ENCODE assay signal across 9 mouse cellular contexts in the genomic region with DNA sequence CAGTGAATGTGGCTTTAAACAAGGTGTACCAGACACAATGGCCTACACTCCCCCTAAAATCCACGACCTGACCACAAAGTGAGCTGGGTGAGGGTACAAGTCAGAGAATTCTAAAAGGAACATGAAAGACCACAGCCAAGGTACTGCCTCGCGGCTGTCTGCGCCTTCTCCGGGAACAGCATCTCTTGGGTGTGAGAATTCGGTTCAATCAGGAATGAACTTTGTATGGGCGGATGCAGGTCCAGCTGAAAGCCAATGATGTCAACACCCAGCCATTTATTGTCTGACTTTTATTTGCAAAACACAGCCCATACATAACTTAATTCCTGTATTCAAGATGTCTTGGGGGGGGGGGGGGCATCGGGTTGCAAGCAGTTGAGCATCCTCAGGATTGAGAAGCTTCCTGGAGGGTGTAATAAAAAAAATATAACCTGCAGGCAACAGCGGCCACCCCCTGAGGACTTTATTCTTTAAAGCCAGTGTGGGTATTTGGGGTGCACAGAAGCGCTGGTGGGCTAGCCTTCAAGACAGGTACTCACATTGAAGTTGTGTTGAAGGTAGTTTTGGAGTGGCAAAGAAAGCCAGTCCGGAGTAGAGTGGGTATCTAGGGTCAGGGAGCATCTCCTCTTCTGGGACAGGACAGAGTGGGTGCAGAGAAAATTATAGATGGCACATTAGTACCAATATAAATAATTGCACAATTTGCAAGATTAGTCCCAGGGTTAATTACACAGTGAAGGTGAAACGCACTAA. TPM values are rescaled to one million over a fixed set of nuclear protein-coding genes. Genes with fewer than 3 reads are reported as not detected.
A peak's percentile ranks its signal among the peaks of the same experiment; 100 is the strongest.
DNase-seq lines count a peak whose midpoint lies in the region; ATAC-seq and TF ChIP-seq lines count a peak whose summit lies in the region.
"Had no signal": no experiment of that assay in that cellular context is flagged by ENCODE, and none has a peak within 500 bp of the region (broad histone marks: within the 10 kb centered on the region; RNA-seq: fewer than 3 reads in every experiment).

No protein-coding gene starts in this region.

- DNase-seq in lung, adult 2 months = no peak
- DNase-seq in gastrocnemius, postnatal 36 days = no peak
- DNase-seq in testis, postnatal 14 days (ENCODE audit: low spot score) = no peak
- DNase-seq in gastrocnemius, postnatal 10 days = no peak

- 72% methylated on average over 12 of the region's 12 CpGs for WGBS in lung, embryonic 15.5 days
- WGBS in lung, adult 2 months = 77% methylated on average over 12 of the region's 12 CpGs
- WGBS in forebrain, embryonic 12.5 days = 69% methylated on average over 12 of the region's 12 CpGs
- WGBS in limb, embryonic 12.5 days = 71% methylated on average over 12 of the region's 12 CpGs
- 70% methylated on average over 12 of the region's 12 CpGs for whole genome bisulfite sequencing in olfactory bulb, adult 2 months

- intact Hi-C loops in gastrocnemius, postnatal 36 days (cut with DNase I) = no loop called here

- H3K4me2 ChIP-seq in lung, embryonic 15.5 days = peak overlapping the region; percentile 78
- H3K4me2 ChIP-seq in forebrain, embryonic 12.5 days = peak overlapping the region; percentile 98
- peak overlapping the region; percentile 87 for H3K4me2 ChIP-seq in limb, embryonic 12.5 days

- peak overlapping the region; percentile 59 for H3K27ac ChIP-seq in lung, embryonic 15.5 days
- H3K27ac ChIP-seq in forebrain, embryonic 12.5 days = peak overlapping the region; percentile 94
- peak overlapping the region; percentile 69; the same call in 1 of the 2 replicates for H3K27ac ChIP-seq in limb, embryonic 12.5 days
- peak overlapping the region; percentile 97; the same call in 1 of the 2 replicates for H3K27ac ChIP-seq in olfactory bulb, adult 2 months (ENCODE audit: insufficient read depth, low read depth, low read length)

- H3K36me3 ChIP-seq in lung, embryonic 15.5 days = peaks cover 8% of the 10 kb centered on the region; the same call in 1 of the 2 replicates
- H3K36me3 ChIP-seq in forebrain, embryonic 12.5 days (replicated peaks) = peaks cover 10% of the 10 kb centered on the region
- H3K36me3 ChIP-seq in limb, embryonic 12.5 days = peaks cover 15% of the 10 kb centered on the region

- no peaks in the 10 kb centered on the region for H3K9me3 ChIP-seq in lung, embryonic 15.5 days
- H3K9me3 ChIP-seq in forebrain, embryonic 12.5 days = no peaks in the 10 kb centered on the region
- H3K9me3 ChIP-seq in limb, embryonic 12.5 days = no peaks in the 10 kb centered on the region

- H3K27me3 ChIP-seq in lung, embryonic 15.5 days = no peaks in the 10 kb centered on the region
- no peaks in the 10 kb centered on the region for H3K27me3 ChIP-seq in forebrain, embryonic 12.5 days
- no peaks in the 10 kb centered on the region for H3K27me3 ChIP-seq in limb, embryonic 12.5 days

- ATAC-seq in lung, embryonic 15.5 days (ENCODE audit: borderline replicate concordance, extremely low read depth, low FRiP score, low TSS enrichment) = no peak
- ATAC-seq in forebrain, embryonic 12.5 days (ENCODE audit: low FRiP score) = peak; percentile 3
- ATAC-seq in limb, embryonic 12.5 days (ENCODE audit: insufficient number of reproducible peaks, insufficient read depth, low FRiP score, low TSS enrichment, low read depth) = no peak

- no peak for TF ChIP-seq POLR2A in lung, adult 2 months (IDR thresholded peaks at IDR 0.05; ENCODE audit: borderline replicate concordance, extremely low read depth, low read depth, low read length)
- no peak for TF ChIP-seq POLR2A in olfactory bulb, adult 2 months (IDR thresholded peaks at IDR 0.05; ENCODE audit: insufficient read depth, low read depth, low read length)

- H3K4me3 ChIP-seq in lung, embryonic 15.5 days = peak overlapping the region; percentile 81; the same call in 1 of the 2 replicates
- no peak overlapping the region for H3K4me3 ChIP-seq in lung, adult 2 months (replicated peaks; ENCODE audit: extremely low read depth, low read depth, low read length)
- peak overlapping the region; percentile 86 for H3K4me3 ChIP-seq in forebrain, embryonic 12.5 days (replicated peaks)
- H3K4me3 ChIP-seq in limb, embryonic 12.5 days (replicated peaks) = no peak overlapping the region
- H3K4me3 ChIP-seq in olfactory bulb, adult 2 months (ENCODE audit: insufficient read depth, low read depth, low read length) = no peak overlapping the region

- H3K4me1 ChIP-seq in lung, embryonic 15.5 days = peaks cover 18% of the 10 kb centered on the region
- peaks cover 5% of the 10 kb centered on the region; the same call in 1 of the 2 replicates for H3K4me1 ChIP-seq in lung, adult 2 months (ENCODE audit: control insufficient read depth, insufficient read depth, low read length)
- peaks cover 35% of the 10 kb centered on the region for H3K4me1 ChIP-seq in forebrain, embryonic 12.5 days
- peaks cover 34% of the 10 kb centered on the region for H3K4me1 ChIP-seq in limb, embryonic 12.5 days (replicated peaks)
- H3K4me1 ChIP-seq in olfactory bulb, adult 2 months (ENCODE audit: control insufficient read depth, insufficient read depth, low read length) = peaks cover 17% of the 10 kb centered on the region

- TF ChIP-seq CTCF in lung, adult 2 months (IDR thresholded peaks at IDR 0.05; ENCODE audit: insufficient read depth, low read length) = no peak
- TF ChIP-seq CTCF in olfactory bulb, adult 2 months (IDR thresholded peaks at IDR 0.05; ENCODE audit: insufficient read depth, low read depth, low read length) = no peak

- H3K9ac ChIP-seq in lung, embryonic 15.5 days = peak overlapping the region; percentile 82; the same call in 1 of the 2 replicates
- H3K9ac ChIP-seq in forebrain, embryonic 12.5 days = peak overlapping the region; percentile 98
- no peak overlapping the region for H3K9ac ChIP-seq in limb, embryonic 12.5 days (replicated peaks)

RNA-seq across cellular contexts. Expression of gene C2, which starts 4.8 kb away (rescaled TPM):
- 2.6 and 2.9 TPM in 2 replicates for polyA plus RNA-seq in lung, embryonic 15.5 days (2015; fragmentation: Nextera tagmentation; extraction: Ambion mirVana)
- 25.8 and 27.7 TPM in 2 replicates for polyA plus RNA-seq in lung, adult 2 months (2012; rRNA removed)
- polyA plus RNA-seq in forebrain, embryonic 12.5 days (2016; fragmentation: Nextera tagmentation; extraction: Ambion mirVana) = 1.3 and 1.6 TPM in 2 replicates
- polyA plus RNA-seq in limb, embryonic 12.5 days (2016; fragmentation: Nextera tagmentation; extraction: Ambion mirVana) = 0.84 and 1.1 TPM in 2 replicates
- not detected in 2 replicates for polyA plus RNA-seq in olfactory bulb, adult 2 months (2012; ENCODE audit: insufficient read depth, insufficient read length, low replicate concordance, missing spikeins)
- total RNA-seq in gastrocnemius, postnatal 36 days (2021) = 1 to 10 TPM; 1.4 to 1.5 TPM
- total RNA-seq in gastrocnemius, postnatal 10 days (2021) = 1 to 10 TPM; 4.3 to 5.6 TPM

RNA-seq across cellular contexts. Expression of gene Ehmt2, which starts 5.0 kb away (rescaled TPM):
- polyA plus RNA-seq in lung, embryonic 15.5 days (2015; fragmentation: Nextera tagmentation; extraction: Ambion mirVana) = 64.9 and 69.9 TPM in 2 replicates
- 192 and 199 TPM in 2 replicates for polyA plus RNA-seq in lung, adult 2 months (2012; rRNA removed)
- polyA plus RNA-seq in forebrain, embryonic 12.5 days (2016; fragmentation: Nextera tagmentation; extraction: Ambion mirVana) = 111 and 114 TPM in 2 replicates
- 114 TPM in 2 replicates for polyA plus RNA-seq in limb, embryonic 12.5 days (2016; fragmentation: Nextera tagmentation; extraction: Ambion mirVana)
- polyA plus RNA-seq in olfactory bulb, adult 2 months (2012; ENCODE audit: insufficient read depth, insufficient read length, low replicate concordance, missing spikeins) = 130 TPM in 1 of 2 replicates, not detected in the other
- 10 to 100 TPM; 24.7 to 28.2 TPM for total RNA-seq in gastrocnemius, postnatal 36 days (2021)
- 10 to 100 TPM; 40.9 to 53.7 TPM for total RNA-seq in gastrocnemius, postnatal 10 days (2021)

RNA-seq across cellular contexts. Expression of gene Gm20547, which starts 11.4 kb away (rescaled TPM):
- polyA plus RNA-seq in lung, embryonic 15.5 days (2015; fragmentation: Nextera tagmentation; extraction: Ambion mirVana) = not detected in 2 replicates
- polyA plus RNA-seq in lung, adult 2 months (2012; rRNA removed) = not detected in 2 replicates
- polyA plus RNA-seq in forebrain, embryonic 12.5 days (2016; fragmentation: Nextera tagmentation; extraction: Ambion mirVana) = not detected in 2 replicates
- 0.18 TPM in 1 of 2 replicates, not detected in the other for polyA plus RNA-seq in limb, embryonic 12.5 days (2016; fragmentation: Nextera tagmentation; extraction: Ambion mirVana)
- polyA plus RNA-seq in olfactory bulb, adult 2 months (2012; ENCODE audit: insufficient read depth, insufficient read length, low replicate concordance, missing spikeins) = not detected in 2 replicates
- under 1 TPM in 1 of 2 experiments, not detected in 1; 0.20 TPM for total RNA-seq in gastrocnemius, postnatal 36 days (2021)
- total RNA-seq in gastrocnemius, postnatal 10 days (2021) = not detected
- total RNA-seq: adrenal gland, postnatal 25 days had no signal

RNA-seq across cellular contexts. Expression of gene Zbtb12, which starts 14.0 kb away (rescaled TPM):
- 2.6 and 2.7 TPM in 2 replicates for polyA plus RNA-seq in lung, embryonic 15.5 days (2015; fragmentation: Nextera tagmentation; extraction: Ambion mirVana)
- 10.6 and 12.3 TPM in 2 replicates for polyA plus RNA-seq in lung, adult 2 months (2012; rRNA removed)
- 9.2 and 10.4 TPM in 2 replicates for polyA plus RNA-seq in forebrain, embryonic 12.5 days (2016; fragmentation: Nextera tagmentation; extraction: Ambion mirVana)
- polyA plus RNA-seq in limb, embryonic 12.5 days (2016; fragmentation: Nextera tagmentation; extraction: Ambion mirVana) = 9.3 and 10.8 TPM in 2 replicates
- not detected in 2 replicates for polyA plus RNA-seq in olfactory bulb, adult 2 months (2012; ENCODE audit: insufficient read depth, insufficient read length, low replicate concordance, missing spikeins)
- total RNA-seq in gastrocnemius, postnatal 36 days (2021) = 1 to 10 TPM; 4.6 to 5.7 TPM
- 1 to 10 TPM; 4.6 to 7.3 TPM for total RNA-seq in gastrocnemius, postnatal 10 days (2021)

RNA-seq across cellular contexts. Expression of gene Slc44a4, which starts 21.0 kb away (rescaled TPM):
- 0.94 and 1.5 TPM in 2 replicates for polyA plus RNA-seq in lung, embryonic 15.5 days (2015; fragmentation: Nextera tagmentation; extraction: Ambion mirVana)
- polyA plus RNA-seq in lung, adult 2 months (2012; rRNA removed) = 11.6 and 13.5 TPM in 2 replicates
- polyA plus RNA-seq in forebrain, embryonic 12.5 days (2016; fragmentation: Nextera tagmentation; extraction: Ambion mirVana) = not detected in 2 replicates
- polyA plus RNA-seq in limb, embryonic 12.5 days (2016; fragmentation: Nextera tagmentation; extraction: Ambion mirVana) = not detected in 2 replicates
- not detected in 2 replicates for polyA plus RNA-seq in olfactory bulb, adult 2 months (2012; ENCODE audit: insufficient read depth, insufficient read length, low replicate concordance, missing spikeins)
- total RNA-seq in gastrocnemius, postnatal 36 days (2021) = under 1 TPM in 1 of 2 experiments, not detected in 1; 0.17 TPM
- not detected for total RNA-seq in gastrocnemius, postnatal 10 days (2021)

Comparison
In these comparisons a context has a peak if more than half of its experiments do, and no peak if none do; other contexts are left out.
1. H3K4me3 ChIP-seq: peak in lung, embryonic 15.5 days (single experiment) and forebrain, embryonic 12.5 days (single experiment); none in lung, adult 2 months (single experiment), limb, embryonic 12.5 days (single experiment) and olfactory bulb, adult 2 months (single experiment).
2. Peak in every context shown above with its lines, with median percentiles within 50 percentile points of each other: H3K27ac ChIP-seq and H3K4me2 ChIP-seq.